Mouse (Mus musculus): Measurements from ENCODE around the gene Cort.

GRCm38 (mm10) chr4:149166957-149167611, 40.5 kb upstream of the Cort start:
- no peak for TF ChIP-seq CTCF (IDR thresholded peaks at IDR 0.05; ENCODE audit: extremely low read depth, insufficient read length, insufficient replicate concordance, low read depth, low read length)
- peak; percentile 37; the same call in 1 of the 2 replicates for TF ChIP-seq POLR2A (IDR thresholded peaks at IDR 0.05; ENCODE audit: low read depth, low read length)
